Mouse (Mus musculus) CH12.LX (cell line): ENCODE results near the gene Noxo1. TPM values are rescaled to one million over a fixed set of nuclear protein-coding genes. Genes with fewer than 3 reads are reported as not detected.

Experiments used
- DNase-seq: peaks from one replicate; pipeline ENCODE4 v3.0.0-alpha.2; 2013; ENCODE audit errors: extremely low read depth
- H3K27ac ChIP-seq: 2 replicates; pipeline ENCODE4 v1.5.1; 2012; ENCODE audit warnings: low read depth, mild to moderate bottlenecking, control low read depth, moderate library complexity; ENCODE audit not compliant: insufficient read depth
- H3K27me3 ChIP-seq: replicated peaks from 2 replicates; pipeline ENCODE3; 2012; ENCODE audit warnings: inconsistent platforms
- H3K36me3 ChIP-seq, 2 experiments: replicated peaks in 1 of 2; 2 replicates each; pipeline versions ENCODE3 to v1.6.1; 2012; ENCODE audit warnings: inconsistent platforms in 1 of 2, low read length in 1 of 2, mild to moderate bottlenecking in 1 of 2, mixed read lengths in 1 of 2, moderate library complexity in 1 of 2; ENCODE audit not compliant: control insufficient read depth in 1 of 2, insufficient read depth in 1 of 2
- H3K4me1 ChIP-seq, 2 experiments: 2 replicates each; pipeline ENCODE4 v1.6.1; 2012; ENCODE audit warnings: inconsistent platforms in 1 of 2, moderate library complexity in 1 of 2; ENCODE audit not compliant: insufficient read depth in 2 of 2, control insufficient read depth in 1 of 2
- H3K4me2 ChIP-seq: 2 replicates; pipeline ENCODE4 v1.6.1; 2012; ENCODE audit warnings: low read depth, mild to moderate bottlenecking, control low read depth; ENCODE audit not compliant: poor library complexity, insufficient read depth, severe bottlenecking
- H3K4me3 ChIP-seq, 3 experiments: fragments of 150-350 bp in 1 of 3; sonication (generic) in 1 of 3; replicated peaks in 1 of 3; 2 replicates each; pipeline versions ENCODE3 to v1.5.1; 2011 to 2012; ENCODE audit warnings: low read depth in 2 of 3, low read length in 2 of 3, mild to moderate bottlenecking in 2 of 3, moderate library complexity in 2 of 3, control low read depth in 1 of 3, improper control_type of control experiment in 1 of 3, inconsistent platforms in 1 of 3, mixed read lengths in 1 of 3; ENCODE audit not compliant: poor library complexity in 1 of 3
- H3K79me2 ChIP-seq: replicated peaks from 2 replicates; pipeline ENCODE4 v1.6.1; 2012; ENCODE audit warnings: mild to moderate bottlenecking, moderate library complexity; ENCODE audit not compliant: control insufficient read depth, poor library complexity, insufficient read depth, severe bottlenecking; ENCODE audit errors: extremely low read depth
- H3K9ac ChIP-seq: 2 replicates; pipeline ENCODE4 v1.6.1; 2012; ENCODE audit warnings: low read depth, mild to moderate bottlenecking, control low read depth, moderate library complexity; ENCODE audit not compliant: insufficient read depth
- H3K9me3 ChIP-seq: replicated peaks from 2 replicates; pipeline ENCODE3; 2012; ENCODE audit warnings: low read length, inconsistent platforms, mixed read lengths
- CHD1 ChIP-seq: IDR thresholded peaks from 2 replicates; pipeline ENCODE4 v1.6.1; 2012; ENCODE audit warnings: low read depth, low read length, improper control_type of control experiment, inconsistent platforms
- CHD2 ChIP-seq: IDR thresholded peaks from 2 replicates; pipeline ENCODE4 v1.6.1; 2011; ENCODE audit warnings: low read length, improper control_type of control experiment
- CTCF ChIP-seq, 2 experiments: IDR thresholded peaks in 1 of 2; conservative IDR thresholded peaks in 1 of 2; 2 replicates each; pipeline ENCODE4 v1.5.1; 2011 to 2012; ENCODE audit warnings: low read depth in 2 of 2, low read length in 2 of 2, improper control_type of control experiment in 1 of 2, inconsistent platforms in 1 of 2, mild to moderate bottlenecking in 1 of 2, moderate library complexity in 1 of 2
- ELF1 ChIP-seq: IDR thresholded peaks from 2 replicates; pipeline ENCODE4 v1.6.1; 2014; ENCODE audit warnings: low read depth, mild to moderate bottlenecking, inconsistent platforms, low read length, improper control_type of control experiment
- EP300 ChIP-seq: IDR thresholded peaks from 2 replicates; pipeline ENCODE4 v1.6.1; 2011; ENCODE audit warnings: low read length, improper control_type of control experiment
- GABPA ChIP-seq: IDR thresholded peaks from 2 replicates; pipeline ENCODE4 v1.6.1; 2012; ENCODE audit warnings: low read depth, low read length, improper control_type of control experiment, inconsistent platforms; ENCODE audit not compliant: insufficient replicate concordance
- HCFC1 ChIP-seq: IDR thresholded peaks from 2 replicates; pipeline ENCODE4 v1.6.1; 2012; ENCODE audit warnings: low read depth, mild to moderate bottlenecking, inconsistent platforms, low read length, improper control_type of control experiment
- IRF4 ChIP-seq: IDR thresholded peaks from 2 replicates; pipeline ENCODE4 v1.6.1; 2014; ENCODE audit warnings: low read depth, mild to moderate bottlenecking, inconsistent platforms, low read length, improper control_type of control experiment
- JUND ChIP-seq: conservative IDR thresholded peaks from 2 replicates; pipeline ENCODE4 v1.6.1; 2011; ENCODE audit warnings: low read depth, low read length, improper control_type of control experiment
- MAFK ChIP-seq: IDR thresholded peaks from 2 replicates; pipeline ENCODE4 v1.6.1; 2011; ENCODE audit warnings: low read length, improper control_type of control experiment; ENCODE audit not compliant: insufficient replicate concordance
- MAX ChIP-seq: IDR thresholded peaks from 2 replicates; pipeline ENCODE4 v1.6.1; 2011; ENCODE audit warnings: low read length, improper control_type of control experiment
- MYC ChIP-seq: IDR thresholded peaks from 2 replicates; pipeline ENCODE4 v1.6.1; 2011; ENCODE audit warnings: low read depth, mild to moderate bottlenecking, improper control_type of control experiment, low read length
- NELFE ChIP-seq: IDR thresholded peaks from 2 replicates; pipeline ENCODE4 v1.6.1; 2011; ENCODE audit warnings: low read depth, low read length, improper control_type of control experiment
- NRF1 ChIP-seq: IDR thresholded peaks from 2 replicates; pipeline ENCODE4 v1.6.1; 2014; ENCODE audit warnings: low read depth, mild to moderate bottlenecking, inconsistent platforms, low read length, improper control_type of control experiment, moderate library complexity
- RAD21 ChIP-seq: IDR thresholded peaks from 2 replicates; pipeline ENCODE4 v1.6.1; 2011; ENCODE audit warnings: low read depth, mild to moderate bottlenecking, low read length, improper control_type of control experiment, moderate library complexity
- RCOR1 ChIP-seq: conservative IDR thresholded peaks from 2 replicates; pipeline ENCODE4 v1.6.1; 2012; ENCODE audit warnings: low read depth, mild to moderate bottlenecking, inconsistent platforms, low read length, improper control_type of control experiment
- SMC3 ChIP-seq: IDR thresholded peaks from 2 replicates; pipeline ENCODE4 v1.6.1; 2011; ENCODE audit warnings: low read depth, low read length, improper control_type of control experiment
- TBP ChIP-seq: conservative IDR thresholded peaks from 2 replicates; pipeline ENCODE4 v1.6.1; 2011; ENCODE audit warnings: low read depth, low read length, improper control_type of control experiment
- USF1 ChIP-seq: IDR thresholded peaks from 2 replicates; pipeline ENCODE4 v1.6.1; 2014; ENCODE audit warnings: low read depth, mild to moderate bottlenecking, inconsistent platforms, low read length, improper control_type of control experiment
- USF2 ChIP-seq: conservative IDR thresholded peaks from 2 replicates; pipeline ENCODE4 v1.6.1; 2011; ENCODE audit warnings: low read depth, low read length, improper control_type of control experiment
- ZC3H11A ChIP-seq: IDR thresholded peaks from 2 replicates; pipeline ENCODE4 v1.6.1; 2012; ENCODE audit warnings: low read depth, mild to moderate bottlenecking, inconsistent platforms, low read length, improper control_type of control experiment
- ZKSCAN1 ChIP-seq: IDR thresholded peaks from 2 replicates; pipeline ENCODE4 v1.6.1; 2012; ENCODE audit warnings: low read depth, inconsistent platforms, low read length, improper control_type of control experiment, borderline replicate concordance
- dilution Hi-C: fragments of 300-500 bp; cut with MboI; formaldehyde crosslinking; loops from 2 replicates; pipeline ENCODE4 v1.14.3; 2020; ENCODE audit warnings: low sequenced_read_pairs; ENCODE audit not compliant: extremely low pct_unique_long_range_greater_than_20kb, extremely low pct_ligation_motif_present
- in situ Hi-C: fragments of 300-500 bp; cut with MboI; formaldehyde crosslinking; loops from 3 replicates; pipeline ENCODE4 v1.14.3; 2019; ENCODE audit warnings: low sequenced_read_pairs, low pct_ligation_motif_present, low pct_unique_long_range_greater_than_20kb, mixed read lengths
- polyA plus RNA-seq: library from polyadenylated mRNA; unstranded; fragments of >175 nt; gene quantifications from 2 replicates; pipeline ENCODE4 v1.2.1, GENCODE M21; 2012; ENCODE audit warnings: low read depth; ENCODE audit not compliant: insufficient read length
- total RNA-seq, 2 experiments: library from RNA; depleted of rRNA; stranded (reverse); fragments of 300-350 nt in 1 of 2; fragments of >200 nt in 1 of 2; gene quantifications; 2 replicates each; pipeline ENCODE4 v1.2.3; 2012 to 2014

Gene Noxo1
- total and polyA plus RNA-seq, 3 experiments: 0.47 to 2.5 (median 0.89) TPM

- no peaks in the 10 kb centered on the region for H3K9me3 ChIP-seq
- no peak overlapping the region for H3K9ac ChIP-seq
- peaks cover 2 to 22% of the 10 kb centered on the region in 2 experiments for H3K36me3 ChIP-seq
- peaks cover 0 to 10% of the 10 kb centered on the region in 2 experiments; a peak in 1 of 4 replicates for H3K4me1 ChIP-seq
- no peaks in the 10 kb centered on the region for H3K79me2 ChIP-seq
- in situ Hi-C loops: no loop called here
- no peak overlapping the region for H3K4me2 ChIP-seq
- H3K4me3 ChIP-seq: no peak overlapping the region
- H3K27me3 ChIP-seq: peaks cover 41% of the 10 kb centered on the region
- TF ChIP-seq MYC (peak; percentile 72; the same call in 1 of the 2 replicates), TBP (no peak), SMC3 (peak; percentile 88), RAD21 (peak; percentile 97), MAX (peak; percentile 49; the same call in 1 of the 2 replicates), JUND (no peak), CTCF (conservative IDR thresholded peaks at IDR 0.05 in 1 of 2, IDR thresholded peaks at IDR 0.05 in 1 of 2; ENCODE audit: low read depth in 2 of 2, low read length in 2 of 2) (peak; percentile 78 to 96)
- peak; percentile 90 for DNase-seq
- H3K27ac ChIP-seq: no peak overlapping the region
- dilution Hi-C loops: no loop called here
Observed at GRCm38 (mm10) chr17:24745526-24746497, 49.8 kb downstream of the Noxo1 start.

GRCm38 (mm10) chr17:24746986-24747385 lies 51.0 kb downstream of the Noxo1 start:
- H3K79me2 ChIP-seq: no peaks in the 10 kb centered on the region
- TF ChIP-seq USF1 (no peak), USF2 (no peak), RCOR1 (no peak), ZKSCAN1 (no peak), JUND (no peak), MAFK (no peak), IRF4 (no peak), CTCF (conservative IDR thresholded peaks at IDR 0.05 in 1 of 2, IDR thresholded peaks at IDR 0.05 in 1 of 2; ENCODE audit: low read depth in 2 of 2, low read length in 2 of 2) (no peak), EP300 (no peak), NELFE (no peak), GABPA (no peak), MAX (no peak), ZC3H11A (no peak), CHD1 (no peak), NRF1 (no peak), ELF1 (no peak), CHD2 (no peak), HCFC1 (no peak)
- TF ChIP-seq, all 38 proteins: peak for 0
- Histone ChIP-seq H3K27me3 (peaks cover 52% of the 10 kb centered on the region), H3K4me1 (peaks cover 0 to 10% of the 10 kb centered on the region in 2 experiments; a peak in 1 of 4 replicates), H3K9me3 (no peaks in the 10 kb centered on the region), H3K4me2 (no peak overlapping the region), H3K4me3 (no peak overlapping the region), H3K27ac (no peak overlapping the region), H3K36me3 (peaks cover 2 to 12% of the 10 kb centered on the region in 2 experiments), H3K9ac (no peak overlapping the region)
- DNase-seq: no peak
- in situ Hi-C loops (no loop called here), dilution Hi-C loops (no loop called here)
